Mouse (Mus musculus) A20 (cell line): ENCODE measurements around the gene Zdhhc17.

ENCODE experiments used
- DNase-seq: peaks from one replicate; pipeline ENCODE4 v3.0.0-alpha.2; 2011; ENCODE audit warnings: low read depth, low spot score

Zdhhc17 gene

GRCm38 (mm10) chr10:111005611-111006488 lies 4.1 kb downstream of the Zdhhc17 start:
- DNase-seq, result no peak

- DNase-seq, result no peak
Measured at GRCm38 (mm10) chr10:111004220-111004619, 5.7 kb downstream of the Zdhhc17 start.

- DNase-seq, result no peak
Measured at GRCm38 (mm10) chr10:110999201-110999600, 10.7 kb downstream of the Zdhhc17 start.

- no peak for DNase-seq
Measured at GRCm38 (mm10) chr10:110997180-110997579, 12.8 kb downstream of the Zdhhc17 start.

- no peak for DNase-seq
Measured at GRCm38 (mm10) chr10:110994761-110995160, 15.2 kb downstream of the Zdhhc17 start.

- no peak for DNase-seq
Measured at GRCm38 (mm10) chr10:110993249-110993648, 16.7 kb downstream of the Zdhhc17 start.

- DNase-seq, result no peak
Measured at GRCm38 (mm10) chr10:110992047-110992431, 17.9 kb downstream of the Zdhhc17 start.

GRCm38 (mm10) chr10:110991307-110992046 lies 18.5 kb downstream of the Zdhhc17 start:
- no peak for DNase-seq

- DNase-seq, result peak; percentile 65
Measured at GRCm38 (mm10) chr10:110989729-110990128, 20.2 kb downstream of the Zdhhc17 start.

GRCm38 (mm10) chr10:110986682-110987081 lies 23.3 kb downstream of the Zdhhc17 start:
- DNase-seq, result no peak

- no peak for DNase-seq
Measured at GRCm38 (mm10) chr10:110982771-110983170, 27.2 kb downstream of the Zdhhc17 start.

GRCm38 (mm10) chr10:110980441-110980840 lies 29.5 kb downstream of the Zdhhc17 start:
- DNase-seq, result no peak

GRCm38 (mm10) chr10:110979431-110979830 lies 30.5 kb downstream of the Zdhhc17 start:
- no peak for DNase-seq

- no peak for DNase-seq
Measured at GRCm38 (mm10) chr10:110977379-110977778, 32.6 kb downstream of the Zdhhc17 start.

- peak; percentile 57 for DNase-seq
Measured at GRCm38 (mm10) chr10:110976046-110976445, 33.9 kb downstream of the Zdhhc17 start.

GRCm38 (mm10) chr10:110974885-110975284 lies 35.1 kb downstream of the Zdhhc17 start:
- DNase-seq, result no peak

GRCm38 (mm10) chr10:110974463-110974862 lies 35.5 kb downstream of the Zdhhc17 start:
- DNase-seq, result peak; percentile 40

- DNase-seq, result no peak
Measured at GRCm38 (mm10) chr10:110971998-110972397, 37.9 kb downstream of the Zdhhc17 start.

- no peak for DNase-seq
Measured at GRCm38 (mm10) chr10:110971483-110971882, 38.5 kb downstream of the Zdhhc17 start.

GRCm38 (mm10) chr10:110971044-110971443 lies 38.9 kb downstream of the Zdhhc17 start:
- DNase-seq, result no peak

GRCm38 (mm10) chr10:110962172-110962571 lies 47.8 kb downstream of the Zdhhc17 start:
- DNase-seq, result peak; percentile 16

GRCm38 (mm10) chr10:110960841-110961240 lies 49.1 kb downstream of the Zdhhc17 start:
- DNase-seq, result no peak

GRCm38 (mm10) chr10:110959781-110960180 lies 50.2 kb downstream of the Zdhhc17 start:
- no peak for DNase-seq
